Comparison of ENCODE assay signal across 32 mouse cellular contexts in the genomic region with DNA sequence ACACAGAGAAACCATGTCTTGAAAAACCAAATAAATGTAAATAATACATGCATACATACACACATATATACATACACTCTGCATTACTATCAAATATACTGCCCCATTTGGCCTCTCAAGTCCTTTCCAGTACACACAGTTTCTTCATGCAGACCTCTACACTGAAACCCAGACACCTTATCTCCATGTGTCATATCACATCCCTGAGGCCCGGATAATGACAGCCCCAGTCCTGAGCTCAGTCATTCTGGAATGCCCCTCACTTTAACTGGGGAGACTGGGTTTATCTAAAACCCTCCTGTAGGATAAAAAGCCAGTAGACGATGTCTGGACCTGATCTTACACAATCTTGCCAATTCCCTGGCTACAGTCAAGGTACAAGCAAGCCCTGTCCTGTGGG. TPM values are rescaled to one million over a fixed set of nuclear protein-coding genes. Genes with fewer than 3 reads are reported as not detected.
DNase-seq lines count a peak whose midpoint lies in the region; ATAC-seq and TF ChIP-seq lines count a peak whose summit lies in the region.
"Had no signal": no experiment of that assay in that cellular context is flagged by ENCODE, and none has a peak within 500 bp of the region (broad histone marks: within the 10 kb centered on the region; RNA-seq: fewer than 3 reads in every experiment).

No protein-coding gene starts in this region.

- WGBS in heart, embryonic 13.5 days, result 17% methylated on average over 2 of the region's 2 CpGs
- 10% methylated on average over 2 of the region's 2 CpGs for WGBS in liver, embryonic 13.5 days (ENCODE audit: insufficient replicate concordance)
- WGBS in liver, postnatal 0 days (ENCODE audit: insufficient replicate concordance), result 43% methylated on average over 2 of the region's 2 CpGs
- 49% methylated on average over 2 of the region's 2 CpGs for WGBS in intestine, embryonic 16.5 days

- H3K9ac ChIP-seq in heart, embryonic 13.5 days, result no peak overlapping the region
- peak overlapping the region; percentile 26; the same call in 1 of the 2 replicates for H3K9ac ChIP-seq in liver, embryonic 13.5 days
- no peak overlapping the region for H3K9ac ChIP-seq in liver, postnatal 0 days (replicated peaks)
- H3K9ac ChIP-seq in intestine, embryonic 16.5 days (ENCODE audit: low read depth, low read length), result 0 out of 2 replicates have a peak overlapping the region, but pooled peaks have one; percentile 33
- H3K9ac ChIP-seq: embryonic facial prominence, embryonic 15.5 days; forebrain, embryonic 13.5 days; hindbrain, embryonic 12.5 days; lung, embryonic 14.5 days; midbrain, embryonic 15.5 days; neural tube, embryonic 15.5 days; stomach, embryonic 15.5 days had no signal

- H3K4me1 ChIP-seq in heart, embryonic 13.5 days, result peaks cover 34% of the 10 kb centered on the region
- H3K4me1 ChIP-seq in liver, embryonic 13.5 days (replicated peaks), result peaks cover 47% of the 10 kb centered on the region
- no peaks in the 10 kb centered on the region for H3K4me1 ChIP-seq in liver, postnatal 0 days (ENCODE audit: insufficient read depth)
- peaks cover 15% of the 10 kb centered on the region for H3K4me1 ChIP-seq in intestine, embryonic 16.5 days (ENCODE audit: control insufficient read depth, insufficient read depth, low read length)
- H3K4me1 ChIP-seq: embryonic facial prominence, embryonic 15.5 days; forebrain, embryonic 13.5 days; hindbrain, embryonic 12.5 days; midbrain, embryonic 15.5 days; neural tube, embryonic 15.5 days; stomach, embryonic 15.5 days had no signal

- no peak for TF ChIP-seq CTCF in liver, postnatal 0 days (IDR thresholded peaks at IDR 0.05; ENCODE audit: low read depth)

- no peak for ATAC-seq in heart, embryonic 13.5 days (ENCODE audit: extremely low read depth, insufficient number of reproducible peaks, low FRiP score, low TSS enrichment)
- ATAC-seq in liver, embryonic 13.5 days (ENCODE audit: low read depth), result peak; percentile 69
- no peak for ATAC-seq in liver, postnatal 0 days
- ATAC-seq in intestine, embryonic 16.5 days, result peak; percentile 58
- ATAC-seq: forebrain, embryonic 13.5 days; hindbrain, postnatal 0 days; midbrain, embryonic 15.5 days had no signal

- no peaks in the 10 kb centered on the region for H3K9me3 ChIP-seq in heart, embryonic 13.5 days
- H3K9me3 ChIP-seq in liver, embryonic 13.5 days (replicated peaks), result no peaks in the 10 kb centered on the region
- H3K9me3 ChIP-seq in liver, postnatal 0 days (ENCODE audit: low read length), result no peaks in the 10 kb centered on the region
- H3K9me3 ChIP-seq in intestine, embryonic 16.5 days (ENCODE audit: control insufficient read depth, low read length), result no peaks in the 10 kb centered on the region
- H3K9me3 ChIP-seq: embryonic facial prominence, embryonic 10.5 days; embryonic facial prominence, embryonic 15.5 days; forebrain, embryonic 13.5 days; hindbrain, embryonic 12.5 days; midbrain, embryonic 10.5 days; midbrain, embryonic 15.5 days; neural tube, embryonic 15.5 days; stomach, embryonic 15.5 days had no signal

- intact Hi-C loops in left cerebral cortex, postnatal 14 days (cut with DNase I), result no loop called here

- H3K27me3 ChIP-seq in heart, embryonic 13.5 days (replicated peaks), result no peaks in the 10 kb centered on the region
- H3K27me3 ChIP-seq in liver, embryonic 13.5 days, result no peaks in the 10 kb centered on the region
- H3K27me3 ChIP-seq in liver, postnatal 0 days (ENCODE audit: insufficient read depth, low read length), result no peaks in the 10 kb centered on the region
- no peaks in the 10 kb centered on the region for H3K27me3 ChIP-seq in intestine, embryonic 16.5 days (replicated peaks; ENCODE audit: control insufficient read depth, insufficient read depth, low read length)
- H3K27me3 ChIP-seq: embryonic facial prominence, embryonic 15.5 days; forebrain, embryonic 13.5 days; hindbrain, embryonic 12.5 days; midbrain, embryonic 15.5 days; neural tube, embryonic 15.5 days; stomach, embryonic 15.5 days had no signal

- DNase-seq in heart, adult 8-10 months (ENCODE audit: low spot score), result no peak
- DNase-seq in liver, embryonic 13.5 days, result no peak
- DNase-seq in liver, postnatal 0 days, result no peak
- no peak for DNase-seq in left cerebral cortex, postnatal 14 days (ENCODE audit: low spot score in 2 of 2)
- DNase-seq in frontal cortex, postnatal 14 days (ENCODE audit: low spot score in 2 of 2), result no peak
- DNase-seq: adrenal gland, postnatal 25 days; cerebellum, adult 2 months; cerebellum, postnatal 25 days; gastrocnemius, postnatal 36 days; heart, adult 18-20 months; heart, postnatal 14 days; kidney, adult 11 months; kidney, postnatal 14 days; lung, embryonic 14.5 days; lung, postnatal 14 days; retina, postnatal 1 day; right cerebral cortex, postnatal 14 days had no signal

- peak overlapping the region; percentile 56 for H3K27ac ChIP-seq in heart, embryonic 13.5 days (replicated peaks)
- no peak overlapping the region for H3K27ac ChIP-seq in liver, embryonic 13.5 days
- no peak overlapping the region for H3K27ac ChIP-seq in liver, postnatal 0 days (ENCODE audit: low read depth)
- peak overlapping the region; percentile 88 for H3K27ac ChIP-seq in intestine, embryonic 16.5 days (ENCODE audit: low read length)
- H3K27ac ChIP-seq: embryonic facial prominence, embryonic 10.5 days; embryonic facial prominence, embryonic 15.5 days; forebrain, embryonic 13.5 days; hindbrain, embryonic 12.5 days; hindbrain, postnatal 0 days; midbrain, embryonic 10.5 days; midbrain, embryonic 15.5 days; neural tube, embryonic 15.5 days; stomach, embryonic 15.5 days had no signal

- no peak overlapping the region for H3K4me3 ChIP-seq in heart, embryonic 13.5 days
- H3K4me3 ChIP-seq in liver, embryonic 13.5 days (replicated peaks), result no peak overlapping the region
- no peak overlapping the region for H3K4me3 ChIP-seq in liver, postnatal 0 days (ENCODE audit: low read depth, low read length)
- no peak overlapping the region for H3K4me3 ChIP-seq in intestine, embryonic 16.5 days (ENCODE audit: low read length)
- H3K4me3 ChIP-seq: embryonic facial prominence, embryonic 10.5 days; embryonic facial prominence, embryonic 15.5 days; forebrain, embryonic 13.5 days; hindbrain, embryonic 12.5 days; midbrain, embryonic 10.5 days; midbrain, embryonic 15.5 days; neural tube, embryonic 15.5 days; stomach, embryonic 15.5 days had no signal

- no peak for TF ChIP-seq EP300 in liver, postnatal 0 days (IDR thresholded peaks at IDR 0.05; ENCODE audit: low read depth)

- H3K4me2 ChIP-seq in heart, embryonic 13.5 days, result no peak overlapping the region
- H3K4me2 ChIP-seq in liver, embryonic 13.5 days, result no peak overlapping the region
- H3K4me2 ChIP-seq in liver, postnatal 0 days (ENCODE audit: low read depth, low read length), result no peak overlapping the region
- no peak overlapping the region for H3K4me2 ChIP-seq in intestine, embryonic 16.5 days (ENCODE audit: low read depth, low read length)
- H3K4me2 ChIP-seq: embryonic facial prominence, embryonic 15.5 days; forebrain, embryonic 13.5 days; hindbrain, embryonic 12.5 days; lung, embryonic 14.5 days; midbrain, embryonic 15.5 days; neural tube, embryonic 15.5 days; stomach, embryonic 15.5 days had no signal

- peaks cover 9% of the 10 kb centered on the region for H3K36me3 ChIP-seq in heart, embryonic 13.5 days
- no peaks in the 10 kb centered on the region for H3K36me3 ChIP-seq in liver, embryonic 13.5 days
- H3K36me3 ChIP-seq in liver, postnatal 0 days (replicated peaks; ENCODE audit: insufficient read depth, low read length), result no peaks in the 10 kb centered on the region
- no peaks in the 10 kb centered on the region for H3K36me3 ChIP-seq in intestine, embryonic 16.5 days (ENCODE audit: control insufficient read depth, insufficient read depth, low read length)
- H3K36me3 ChIP-seq: embryonic facial prominence, embryonic 15.5 days; stomach, embryonic 15.5 days had no signal

RNA-seq across cellular contexts. Expression of a gene that starts 9.8 kb away (rescaled TPM):
- polyA plus RNA-seq in heart, embryonic 13.5 days (2015; fragmentation: Nextera tagmentation; extraction: Ambion mirVana), result 38.0 and 38.1 TPM in 2 replicates
- total RNA-seq in heart, adult 8-10 months (2022), result 10 to 100 TPM; 65.6 to 77.1 (median 67.5) TPM
- polyA plus RNA-seq in liver, embryonic 13.5 days (2015; fragmentation: Nextera tagmentation; extraction: Ambion mirVana), result 29.2 and 31.9 TPM in 2 replicates
- polyA plus RNA-seq in liver, postnatal 0 days (2015; fragmentation: Nextera tagmentation; extraction: Ambion mirVana), result 150 and 154 TPM in 2 replicates
- 334 and 458 TPM in 2 replicates for polyA plus RNA-seq in intestine, embryonic 16.5 days (2015; fragmentation: Nextera tagmentation; extraction: Ambion mirVana)
- total RNA-seq in left cerebral cortex, postnatal 14 days (2021), result 10 to 100 TPM; 21.0 to 22.8 TPM

RNA-seq across cellular contexts. Expression of a gene that starts 10.8 kb away (rescaled TPM):
- polyA plus RNA-seq in heart, embryonic 13.5 days (2015; fragmentation: Nextera tagmentation; extraction: Ambion mirVana), result 982 and 1,095 TPM in 2 replicates
- 100 to 1,000 TPM; 572 to 626 (median 604) TPM for total RNA-seq in heart, adult 8-10 months (2022)
- 1,277 and 1,372 TPM in 2 replicates for polyA plus RNA-seq in liver, embryonic 13.5 days (2015; fragmentation: Nextera tagmentation; extraction: Ambion mirVana)
- polyA plus RNA-seq in liver, postnatal 0 days (2015; fragmentation: Nextera tagmentation; extraction: Ambion mirVana), result 681 and 696 TPM in 2 replicates
- 1,613 and 1,701 TPM in 2 replicates for polyA plus RNA-seq in intestine, embryonic 16.5 days (2015; fragmentation: Nextera tagmentation; extraction: Ambion mirVana)
- total RNA-seq in left cerebral cortex, postnatal 14 days (2021), result 100 to 1,000 TPM; 402 to 406 TPM

RNA-seq across cellular contexts. Expression of a gene that starts 15.1 kb away (rescaled TPM):
- 688 and 785 TPM in 2 replicates for polyA plus RNA-seq in heart, embryonic 13.5 days (2015; fragmentation: Nextera tagmentation; extraction: Ambion mirVana)
- 100 to 1,000 TPM; 580 to 769 (median 686) TPM for total RNA-seq in heart, adult 8-10 months (2022)
- 972 and 1,063 TPM in 2 replicates for polyA plus RNA-seq in liver, embryonic 13.5 days (2015; fragmentation: Nextera tagmentation; extraction: Ambion mirVana)
- 938 and 993 TPM in 2 replicates for polyA plus RNA-seq in liver, postnatal 0 days (2015; fragmentation: Nextera tagmentation; extraction: Ambion mirVana)
- 1,233 and 1,311 TPM in 2 replicates for polyA plus RNA-seq in intestine, embryonic 16.5 days (2015; fragmentation: Nextera tagmentation; extraction: Ambion mirVana)
- 100 to 1,000 TPM; 608 to 639 TPM for total RNA-seq in left cerebral cortex, postnatal 14 days (2021)

RNA-seq across cellular contexts. Expression of a gene that starts 21.5 kb away (rescaled TPM):
- 271 and 277 TPM in 2 replicates for polyA plus RNA-seq in heart, embryonic 13.5 days (2015; fragmentation: Nextera tagmentation; extraction: Ambion mirVana)
- 10 to 100 TPM; 17.8 to 27.4 (median 21.4) TPM for total RNA-seq in heart, adult 8-10 months (2022)
- 35.6 and 38.7 TPM in 2 replicates for polyA plus RNA-seq in liver, embryonic 13.5 days (2015; fragmentation: Nextera tagmentation; extraction: Ambion mirVana)
- polyA plus RNA-seq in liver, postnatal 0 days (2015; fragmentation: Nextera tagmentation; extraction: Ambion mirVana), result 17.1 and 17.9 TPM in 2 replicates
- 237 and 260 TPM in 2 replicates for polyA plus RNA-seq in intestine, embryonic 16.5 days (2015; fragmentation: Nextera tagmentation; extraction: Ambion mirVana)
- 1 to 10 TPM; 7.5 to 7.8 TPM for total RNA-seq in left cerebral cortex, postnatal 14 days (2021)

RNA-seq across cellular contexts. Expression of a gene that starts 22.6 kb away (rescaled TPM):
- polyA plus RNA-seq in heart, embryonic 13.5 days (2015; fragmentation: Nextera tagmentation; extraction: Ambion mirVana), result 0.17 TPM in 1 of 2 replicates, not detected in the other
- 1 to 10 TPM in 1 of 4 experiments, not detected in 3; 1.7 TPM for total RNA-seq in heart, adult 8-10 months (2022)
- polyA plus RNA-seq in liver, embryonic 13.5 days (2015; fragmentation: Nextera tagmentation; extraction: Ambion mirVana), result 0.12 and 0.37 TPM in 2 replicates
- 0.27 and 0.70 TPM in 2 replicates for polyA plus RNA-seq in liver, postnatal 0 days (2015; fragmentation: Nextera tagmentation; extraction: Ambion mirVana)
- 0.20 TPM in 1 of 2 replicates, not detected in the other for polyA plus RNA-seq in intestine, embryonic 16.5 days (2015; fragmentation: Nextera tagmentation; extraction: Ambion mirVana)
- not detected for total RNA-seq in left cerebral cortex, postnatal 14 days (2021)
- total RNA-seq: adrenal gland, adult 18-20 months; adrenal gland, postnatal 25 days; gastrocnemius, postnatal 36 days; hindbrain, postnatal 0 days; layer of hippocampus, postnatal 10 days; left cerebral cortex, adult 18-20 months; left cerebral cortex, postnatal 25 days had no signal
- polyA plus RNA-seq: embryonic facial prominence, embryonic 10.5 days; hindbrain, embryonic 12.5 days; midbrain, embryonic 15.5 days had no signal

Comparison
In these comparisons a context has a peak if more than half of its experiments do, and no peak if none do; other contexts are left out.
1. ATAC-seq: peak in liver, embryonic 13.5 days (single experiment) and intestine, embryonic 16.5 days (single experiment); none in heart, embryonic 13.5 days (single experiment) and liver, postnatal 0 days (single experiment).
2. H3K9ac ChIP-seq: peak in liver, embryonic 13.5 days (single experiment) and intestine, embryonic 16.5 days (single experiment); none in heart, embryonic 13.5 days (single experiment) and liver, postnatal 0 days (single experiment).
3. H3K27ac ChIP-seq: peak in heart, embryonic 13.5 days (single experiment) and intestine, embryonic 16.5 days (single experiment); none in liver, embryonic 13.5 days (single experiment) and liver, postnatal 0 days (single experiment).